Mouse (Mus musculus) C2C12 (cell line): ENCODE data around the gene Rrn3.

ENCODE experiments used
- CEBPB ChIP-seq: IDR thresholded peaks from one replicate; pipeline ENCODE4 v1.6.1; 2011; ENCODE audit warnings: low read depth, mild to moderate bottlenecking, control low read depth, moderate library complexity
- CTCF ChIP-seq: IDR thresholded peaks from one replicate; pipeline ENCODE4 v1.5.1; 2011; ENCODE audit not compliant: control insufficient read depth, insufficient read depth, insufficient read length
- FOSL1 ChIP-seq: IDR thresholded peaks from one replicate; pipeline ENCODE4 v1.8.0; 2011; ENCODE audit warnings: mild to moderate bottlenecking, low read length; ENCODE audit not compliant: poor library complexity, insufficient read depth, severe bottlenecking
- MAX ChIP-seq: IDR thresholded peaks from one replicate; pipeline ENCODE4 v1.6.1; 2011; ENCODE audit warnings: mild to moderate bottlenecking, control low read depth
- MYOD1 ChIP-seq: IDR thresholded peaks from one replicate; pipeline ENCODE4 v1.6.1; 2011; ENCODE audit warnings: low read depth; ENCODE audit not compliant: control insufficient read depth, insufficient read length
- USF1 ChIP-seq: IDR thresholded peaks from one replicate; pipeline ENCODE4 v1.6.1; 2011; ENCODE audit warnings: low read depth, mild to moderate bottlenecking, control low read depth, moderate library complexity

GRCm38 (mm10) chr16:13848310-13848709 is 67.8 kb downstream of the Rrn3 start:
- TF ChIP-seq MAX (no peak), CTCF (no peak), USF1 (no peak), MYOD1 (no peak), FOSL1 (no peak), CEBPB (no peak)
